Mouse (Mus musculus) lung, adult 2 months (tissue): Measurements from ENCODE around the gene Rnf10. TPM values are rescaled to one million over a fixed set of nuclear protein-coding genes. Genes with fewer than 3 reads are reported as not detected.
"Not testable (repeated sequence)": the region's sequence is repeated elsewhere in the genome, so short reads cannot be mapped to it uniquely, and the experiment has no call there.

Experiments used
- DNase-seq: peaks from one replicate; pipeline ENCODE4 v3.0.0; 2022
- H3K4me1 ChIP-seq: fragments of 200-500 bp; 2 replicates; pipeline ENCODE4 v1.6.1; 2011; ENCODE audit warnings: low read length; ENCODE audit not compliant: control insufficient read depth, insufficient read depth
- H3K4me3 ChIP-seq: fragments of 200-500 bp; replicated peaks from 2 replicates; pipeline ENCODE3; 2011; ENCODE audit warnings: low read depth, mild to moderate bottlenecking, control low read depth, low read length; ENCODE audit errors: extremely low read depth
- CTCF ChIP-seq: fragments of 200-500 bp; IDR thresholded peaks from 2 replicates; pipeline ENCODE4 v1.5.1; 2011; ENCODE audit warnings: mild to moderate bottlenecking, low read length, control low read depth; ENCODE audit not compliant: insufficient read depth
- POLR2A ChIP-seq: fragments of 200-500 bp; IDR thresholded peaks from 2 replicates; pipeline ENCODE4 v1.6.1; 2011; ENCODE audit warnings: low read depth, mild to moderate bottlenecking, control low read depth, low read length, borderline replicate concordance; ENCODE audit errors: extremely low read depth
- WGBS: fragments of 180-500 bp; shearing (Covaris S2); methylation state at CpG from one replicate; pipeline ENCODE4 v1.1.7; 2018; 5-methylcytosine and 5-hydroxymethylcytosine counted together
- polyA plus RNA-seq: library from polyadenylated mRNA; depleted of rRNA; stranded (reverse); fragments of >200 nt; gene quantifications from 2 replicates; pipeline ENCODE4 v1.2.3, GENCODE M21; 2012; rRNA removed

Gene Rnf10
- polyA plus RNA-seq = 133 and 160 TPM in 2 replicates

GRCm38 (mm10) chr5:115272812-115273548 is at the start of gene Rnf10:
Rnf10 (minus strand) TSS chr5:115272898.
- WGBS = 10% methylated on average over 26 of the region's 26 CpGs
- H3K4me3 ChIP-seq = peak within 1 kb of the TSS; percentile 94
- peak; percentile 100 for DNase-seq
- peaks cover 16% of the 10 kb centered on the region for H3K4me1 ChIP-seq
- TF ChIP-seq POLR2A (peak; percentile 96), CTCF (no peak)

DNA sequence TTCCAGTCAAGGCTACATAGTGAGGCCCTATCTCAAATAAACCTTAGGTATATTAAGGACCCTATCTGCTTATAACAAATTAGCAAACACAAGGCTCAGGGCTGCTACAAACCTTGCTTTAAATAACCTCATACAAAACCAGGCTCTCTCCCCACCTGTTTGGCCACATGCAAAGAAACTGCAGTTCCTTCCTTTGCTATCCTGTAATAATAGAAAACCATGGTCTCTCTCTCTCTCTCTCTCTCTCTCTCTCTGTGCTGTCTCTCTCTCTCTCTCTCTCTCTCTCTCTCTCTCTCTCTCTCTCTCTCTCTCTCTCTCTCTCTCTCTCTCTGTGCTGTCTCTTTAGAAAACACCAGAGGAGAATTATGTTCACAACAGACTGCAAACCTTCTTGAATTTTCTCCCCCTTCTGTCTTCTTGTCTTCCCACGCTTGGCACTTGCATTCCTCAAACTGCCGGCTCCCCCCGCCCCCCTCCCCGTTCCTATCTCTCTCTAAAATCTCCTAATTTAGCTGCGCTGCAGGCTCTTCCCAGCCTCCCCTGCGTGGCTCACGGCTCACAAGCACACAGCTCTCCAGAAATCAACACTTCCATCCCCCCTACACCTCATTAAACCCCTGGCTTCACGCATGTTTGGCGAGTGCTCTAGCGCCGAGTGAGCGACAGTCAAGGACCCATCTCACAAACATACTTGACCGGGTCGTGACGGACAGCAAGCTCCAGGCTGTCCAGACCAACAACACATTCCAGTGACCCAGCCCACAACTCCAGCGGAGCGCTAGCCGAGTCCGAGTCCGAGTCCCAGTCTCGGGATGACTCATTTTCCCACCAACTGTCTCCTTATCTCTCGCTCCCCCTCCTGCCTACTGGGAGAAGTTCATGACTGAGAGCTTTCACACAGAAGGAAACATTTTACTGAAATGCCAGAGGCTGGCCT is 46.6 kb upstream of the Rnf10 start:
- under 1% methylated on average over 21 of the region's 22 CpGs for WGBS
- peak; percentile 67 for DNase-seq
- TF ChIP-seq CTCF (peak; percentile 41; the same call in 1 of the 2 replicates), POLR2A (0 out of 2 replicates have a peak, but pooled peaks have one; percentile 34)
- H3K4me1 ChIP-seq = no peaks in the 10 kb centered on the region
- peak overlapping the region; percentile 72 for H3K4me3 ChIP-seq

DNA sequence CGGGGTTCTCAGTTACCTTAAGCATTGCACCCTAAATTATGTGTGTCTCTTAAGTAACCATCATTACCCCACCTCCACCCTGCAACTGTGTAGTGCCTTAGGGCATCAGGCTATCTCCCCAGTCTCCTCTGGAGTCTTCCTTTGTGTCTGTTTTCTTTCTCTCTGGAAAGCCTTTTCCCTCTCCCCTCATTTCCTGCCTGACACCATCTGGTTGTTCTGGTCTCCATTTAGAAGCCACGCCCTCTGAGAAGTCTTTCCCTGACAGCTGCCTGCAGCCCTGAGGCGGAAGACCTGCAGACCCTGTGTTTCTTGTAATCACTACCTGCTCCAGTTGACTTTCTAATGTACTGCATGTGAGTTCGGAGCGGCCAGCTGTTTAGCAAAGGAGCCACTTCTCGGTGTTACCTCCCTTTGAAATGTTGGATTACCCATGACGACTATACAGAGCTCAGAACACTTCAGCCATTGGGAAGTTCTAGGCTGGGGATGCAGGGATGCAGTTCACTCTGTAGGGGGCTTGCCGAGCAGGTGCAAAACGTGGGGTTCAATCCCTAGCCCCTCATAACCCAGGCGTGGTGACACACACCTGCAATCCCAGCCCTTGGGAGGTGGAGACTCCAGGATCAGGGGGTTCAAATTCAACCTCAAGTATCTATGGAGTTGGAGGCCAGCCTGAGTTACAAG is 45.1 kb upstream of the Rnf10 start:
- WGBS = 24% methylated on average over 10 of the region's 10 CpGs
- no peak for TF ChIP-seq POLR2A
- no peak for TF ChIP-seq CTCF
- no peak for DNase-seq
- H3K4me3 ChIP-seq = no peak overlapping the region
- no peaks in the 10 kb centered on the region for H3K4me1 ChIP-seq

DNA sequence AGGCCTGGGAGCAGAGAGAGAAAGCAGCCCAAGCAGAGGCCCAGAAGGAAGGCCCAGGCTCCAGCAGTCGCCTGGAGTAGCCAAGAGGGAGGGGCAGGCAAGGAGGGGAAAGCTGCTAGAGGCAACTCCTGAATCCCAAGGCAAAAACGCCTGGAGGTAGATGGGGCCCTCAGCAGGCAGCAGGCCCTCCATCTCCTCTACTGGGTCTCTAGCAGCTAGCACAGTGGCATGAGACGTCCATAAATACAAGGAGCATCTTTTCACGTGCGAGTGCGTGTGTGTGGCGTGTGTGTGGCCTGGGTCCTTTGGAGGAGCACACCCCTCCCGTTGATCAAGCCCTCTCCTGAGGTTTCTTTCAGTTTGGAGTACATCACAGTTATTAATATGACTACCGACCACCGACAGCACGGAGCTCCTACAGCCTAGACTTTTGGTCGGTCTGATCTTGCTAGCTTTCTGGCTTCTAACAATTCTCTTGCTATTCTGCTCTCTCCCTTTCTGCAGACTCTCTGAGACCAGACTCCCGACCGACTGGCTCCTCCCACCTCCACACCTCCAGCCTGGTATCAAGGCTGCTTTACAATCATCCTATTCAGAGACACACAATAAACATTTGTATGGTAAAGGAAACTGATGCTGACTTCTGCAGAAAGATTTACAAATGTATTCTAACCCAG is 44.4 kb upstream of the Rnf10 start:
- 34% methylated on average over 14 of the region's 14 CpGs for whole genome bisulfite sequencing
- DNase-seq = no peak
- Histone ChIP-seq H3K4me3 (no peak overlapping the region), H3K4me1 (no peaks in the 10 kb centered on the region)
- TF ChIP-seq CTCF (no peak), POLR2A (no peak)

DNA sequence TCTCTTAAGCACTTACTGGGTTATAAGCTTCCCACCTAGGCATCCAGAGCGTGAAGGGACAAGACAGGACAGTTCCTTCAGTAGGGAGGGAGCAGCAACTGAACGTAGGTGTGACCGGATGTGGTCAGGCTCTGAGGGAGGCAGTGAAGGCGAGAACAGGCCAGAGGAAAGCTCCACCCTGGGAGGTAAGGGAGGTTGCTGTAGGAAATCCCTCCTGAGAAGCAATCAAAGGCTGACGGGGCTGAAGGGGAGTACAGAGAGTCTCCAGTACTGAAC is 40.9 kb upstream of the Rnf10 start:
- 58% methylated on average over 5 of the region's 5 CpGs for WGBS
- no peaks in the 10 kb centered on the region for H3K4me1 ChIP-seq
- DNase-seq = no peak
- no peak for TF ChIP-seq CTCF
- TF ChIP-seq POLR2A = no peak
- no peak overlapping the region for H3K4me3 ChIP-seq

- no peak for DNase-seq
- TF ChIP-seq POLR2A (no peak), CTCF (no peak)
- Histone ChIP-seq H3K4me3 (no peak overlapping the region), H3K4me1 (no peaks in the 10 kb centered on the region)
- 47% methylated on average over 10 of the region's 10 CpGs for WGBS
Measured at GRCm38 (mm10) chr5:115312816-115313667, 40.3 kb upstream of the Rnf10 start.

GRCm38 (mm10) chr5:115312354-115312753 is 39.7 kb upstream of the Rnf10 start:
- no peaks in the 10 kb centered on the region for H3K4me1 ChIP-seq
- no peak overlapping the region for H3K4me3 ChIP-seq
- no peak for DNase-seq
- TF ChIP-seq POLR2A (no peak), CTCF (no peak)
- WGBS = 77% methylated on average over 4 of the region's 4 CpGs

GRCm38 (mm10) chr5:115302190-115302589 is 29.5 kb upstream of the Rnf10 start:
- 79% methylated on average over 6 of the region's 7 CpGs for WGBS
- not testable (repeated sequence) for H3K4me3 ChIP-seq, DNase-seq
- peaks cover 13% of the 10 kb centered on the region for H3K4me1 ChIP-seq
